22 mouse cellular contexts compared by ENCODE assay signal in genomic region chr15:51469895-51470294, GRCm38 (mm10).
DNase-seq lines count a peak whose midpoint lies in the region; ATAC-seq and TF ChIP-seq lines count a peak whose summit lies in the region.
"Had no signal": no experiment of that assay in that cellular context is flagged by ENCODE, and none has a peak within 500 bp of the region (broad histone marks: within the 10 kb centered on the region; RNA-seq: fewer than 3 reads in every experiment).

No protein-coding gene starts in this region.

- 81% methylated on average over 3 of the region's 3 CpGs for WGBS in intestine, embryonic 15.5 days
- 67% methylated on average over 3 of the region's 3 CpGs for WGBS in stomach, postnatal 0 days

- in situ Hi-C loops in ES-E14 (cut with MboI; ENCODE audit: low sequenced_read_pairs in 2 of 2, unreplicated experiment in 2 of 2) = no loop called here

- no peak for ATAC-seq in intestine, embryonic 15.5 days
- ATAC-seq in stomach, postnatal 0 days (ENCODE audit: low FRiP score, low TSS enrichment) = no peak
- ATAC-seq: forebrain, embryonic 13.5 days; forebrain, embryonic 15.5 days; forebrain, postnatal 0 days had no signal

- DNase-seq in ES-E14 (ENCODE audit: low read depth, low spot score) (no peak), NIH3T3 (ENCODE audit: low read depth) (peak; percentile 14)
- DNase-seq in cerebellum, postnatal 10 days = no peak
- no peak for DNase-seq in stomach, postnatal 0 days (ENCODE audit: low spot score)
- DNase-seq: adrenal gland, adult 2 months; adrenal gland, postnatal 10 days; adrenal gland, postnatal 25 days; B cell, adult 2 months; cerebellum, adult 11 months; cerebellum, adult 18-20 months; cerebellum, adult 9-10 months; cerebellum, postnatal 14 days; forebrain, postnatal 0 days had no signal

- no peaks in the 10 kb centered on the region for H3K4me1 ChIP-seq in ES-E14 (ENCODE audit: control insufficient read depth in 2 of 2, insufficient read depth in 2 of 2, low read length in 2 of 2, poor library complexity in 1 of 2)
- no peaks in the 10 kb centered on the region for H3K4me1 ChIP-seq in intestine, embryonic 15.5 days (replicated peaks)
- no peaks in the 10 kb centered on the region for H3K4me1 ChIP-seq in stomach, postnatal 0 days (replicated peaks; ENCODE audit: control insufficient read depth, insufficient read depth)
- H3K4me1 ChIP-seq: embryonic facial prominence, embryonic 12.5 days; forebrain, embryonic 10.5 days; forebrain, embryonic 13.5 days; forebrain, embryonic 15.5 days had no signal

- H3ac ChIP-seq in C2C12 (ENCODE audit: control insufficient read depth, insufficient read length, low read depth) (no peak overlapping the region), myocyte (ENCODE audit: control insufficient read depth, insufficient read length) (no peak overlapping the region)

- H3K36me3 ChIP-seq in C2C12 (ENCODE audit: control insufficient read depth, insufficient read depth) = no peaks in the 10 kb centered on the region
- no peaks in the 10 kb centered on the region for H3K36me3 ChIP-seq in ES-E14 (ENCODE audit: control insufficient read depth, insufficient read depth, low read length, poor library complexity, severe bottlenecking)
- H3K36me3 ChIP-seq in myocyte (ENCODE audit: control insufficient read depth, insufficient read depth) = no peaks in the 10 kb centered on the region
- H3K36me3 ChIP-seq in intestine, embryonic 15.5 days = no peaks in the 10 kb centered on the region
- H3K36me3 ChIP-seq in stomach, postnatal 0 days (ENCODE audit: control insufficient read depth, insufficient read depth, low read length) = no peaks in the 10 kb centered on the region
- H3K36me3 ChIP-seq: embryonic facial prominence, embryonic 10.5 days; embryonic facial prominence, embryonic 12.5 days; forebrain, embryonic 10.5 days; forebrain, embryonic 15.5 days had no signal

- TF ChIP-seq EP300 in stomach, postnatal 0 days (optimal IDR thresholded peaks at IDR 0.05) = no peak

- no peaks in the 10 kb centered on the region for H3K27me3 ChIP-seq in C2C12 (ENCODE audit: control insufficient read depth, insufficient read depth, insufficient read length)
- no peaks in the 10 kb centered on the region for H3K27me3 ChIP-seq in myocyte (ENCODE audit: control insufficient read depth, insufficient read depth, insufficient read length)
- no peaks in the 10 kb centered on the region for H3K27me3 ChIP-seq in intestine, embryonic 15.5 days (replicated peaks)
- H3K27me3 ChIP-seq in stomach, postnatal 0 days (ENCODE audit: control insufficient read depth, insufficient read depth, low read length) = no peaks in the 10 kb centered on the region
- H3K27me3 ChIP-seq: embryonic facial prominence, embryonic 12.5 days; forebrain, embryonic 13.5 days; forebrain, embryonic 15.5 days had no signal

- no peaks in the 10 kb centered on the region for H3K79me2 ChIP-seq in C2C12 (ENCODE audit: control insufficient read depth, insufficient read depth)
- no peaks in the 10 kb centered on the region for H3K79me2 ChIP-seq in myocyte (ENCODE audit: control insufficient read depth, insufficient read depth)

- no peak for TF ChIP-seq POLR2A in myocyte (IDR thresholded peaks at IDR 0.05; ENCODE audit: insufficient read length, low read depth)

- TF ChIP-seq CTCF in C2C12 (IDR thresholded peaks at IDR 0.05; ENCODE audit: control insufficient read depth, insufficient read depth, insufficient read length) = no peak
- no peak for TF ChIP-seq CTCF in stomach, postnatal 0 days (IDR thresholded peaks at IDR 0.05; ENCODE audit: low read depth)

- H3K9ac ChIP-seq in ES-E14 (ENCODE audit: insufficient read depth, low read depth, low read length, poor library complexity, severe bottlenecking) = no peak overlapping the region
- H3K9ac ChIP-seq in intestine, embryonic 15.5 days = no peak overlapping the region
- H3K9ac ChIP-seq in stomach, postnatal 0 days (ENCODE audit: low read length) = no peak overlapping the region
- H3K9ac ChIP-seq: embryonic facial prominence, embryonic 12.5 days; forebrain, embryonic 13.5 days; forebrain, embryonic 15.5 days; forebrain, postnatal 0 days had no signal

- no peaks in the 10 kb centered on the region for H3K79me3 ChIP-seq in C2C12 (ENCODE audit: low read depth)

- no peak overlapping the region for H3K4me2 ChIP-seq in myocyte (ENCODE audit: low read depth)
- no peak overlapping the region for H3K4me2 ChIP-seq in intestine, embryonic 15.5 days (replicated peaks)
- H3K4me2 ChIP-seq in stomach, postnatal 0 days (replicated peaks; ENCODE audit: low read depth) = no peak overlapping the region
- H3K4me2 ChIP-seq: embryonic facial prominence, embryonic 12.5 days; forebrain, embryonic 13.5 days; forebrain, embryonic 15.5 days had no signal

- no peak overlapping the region for H3K27ac ChIP-seq in ES-E14 (ENCODE audit: insufficient read depth, low read depth, low read length, poor library complexity, severe bottlenecking)
- no peak overlapping the region for H3K27ac ChIP-seq in intestine, embryonic 15.5 days
- H3K27ac ChIP-seq in stomach, postnatal 0 days (replicated peaks) = no peak overlapping the region
- H3K27ac ChIP-seq: embryonic facial prominence, embryonic 10.5 days; embryonic facial prominence, embryonic 12.5 days; forebrain, embryonic 10.5 days; forebrain, embryonic 13.5 days; forebrain, embryonic 15.5 days had no signal

- H3K9me3 ChIP-seq in ES-E14 (ENCODE audit: control insufficient read depth, insufficient read depth, low read depth, low read length) = no peaks in the 10 kb centered on the region
- H3K9me3 ChIP-seq in intestine, embryonic 15.5 days = no peaks in the 10 kb centered on the region
- no peaks in the 10 kb centered on the region for H3K9me3 ChIP-seq in stomach, postnatal 0 days (ENCODE audit: control insufficient read depth, low read length)
- H3K9me3 ChIP-seq: embryonic facial prominence, embryonic 10.5 days; embryonic facial prominence, embryonic 12.5 days; forebrain, embryonic 10.5 days; forebrain, embryonic 13.5 days; forebrain, embryonic 15.5 days had no signal

- H3K4me3 ChIP-seq in C2C12 (ENCODE audit: insufficient read depth, poor library complexity, severe bottlenecking) (no peak overlapping the region), ES-E14 (ENCODE audit: insufficient read depth in 1 of 2, low read depth in 1 of 2, low read length in 2 of 2, poor library complexity in 1 of 2, severe bottlenecking in 1 of 2) (no peak overlapping the region), myocyte (no peak overlapping the region)
- H3K4me3 ChIP-seq in intestine, embryonic 15.5 days (replicated peaks) = no peak overlapping the region
- no peak overlapping the region for H3K4me3 ChIP-seq in stomach, postnatal 0 days (ENCODE audit: low read depth, low read length)
- H3K4me3 ChIP-seq: embryonic facial prominence, embryonic 10.5 days; embryonic facial prominence, embryonic 12.5 days; erythroblast, embryonic 14.5 days; forebrain, embryonic 10.5 days; forebrain, embryonic 13.5 days; forebrain, embryonic 15.5 days had no signal

TF ChIP-seq in C2C12, 6 proteins besides CTCF, POLR2A, EP300 and RAD21:
- TF ChIP-seq MAX (IDR thresholded peaks at IDR 0.05) (no peak), USF1 (IDR thresholded peaks at IDR 0.05; ENCODE audit: low read depth) (peak; percentile 67), MYOG (IDR thresholded peaks at IDR 0.05; ENCODE audit: control insufficient read depth, extremely low read depth, insufficient read length) (no peak), CEBPB (IDR thresholded peaks at IDR 0.05; ENCODE audit: low read depth) (no peak), FOSL1 (IDR thresholded peaks at IDR 0.05; ENCODE audit: insufficient read depth, low read length, poor library complexity, severe bottlenecking) (no peak), MYOD1 (IDR thresholded peaks at IDR 0.05; ENCODE audit: control insufficient read depth, insufficient read length, low read depth) (peak; percentile 90)
TF ChIP-seq in C2C12: peak in this region for 2.

TF ChIP-seq in ES-E14, 5 proteins besides CTCF, POLR2A, EP300 and RAD21:
- TF ChIP-seq ZC3H11A (IDR thresholded peaks at IDR 0.05; ENCODE audit: borderline replicate concordance, low read depth, low read length) (no peak), MAFK (IDR thresholded peaks at IDR 0.05; ENCODE audit: insufficient read depth, low read depth, low read length) (peak; percentile 56; the same call in 1 of the 2 replicates)

TF ChIP-seq in myocyte, 11 proteins besides CTCF, POLR2A, EP300 and RAD21:
- TF ChIP-seq E2F4 (IDR thresholded peaks at IDR 0.05; ENCODE audit: insufficient read depth) = no peak
- peak; percentile 24 for TF ChIP-seq TCF12 (IDR thresholded peaks at IDR 0.05; ENCODE audit: insufficient read depth, poor library complexity, severe bottlenecking)
- 0 out of 2 replicates have a peak, but pooled peaks have one; percentile 35 for TF ChIP-seq CEBPB (IDR thresholded peaks at IDR 0.05; ENCODE audit: insufficient read depth, poor library complexity, severe bottlenecking)
- no peak for TF ChIP-seq POLR2AphosphoS2 (IDR thresholded peaks at IDR 0.05; ENCODE audit: insufficient read length, low read depth)
- TF ChIP-seq TCF3 (IDR thresholded peaks at IDR 0.05; ENCODE audit: insufficient read length, low read depth) = no peak
- TF ChIP-seq MYOD1 (IDR thresholded peaks at IDR 0.05; ENCODE audit: control insufficient read depth in 1 of 3, insufficient read length in 2 of 3, low read depth in 2 of 3) = peak; percentile 76 to 91 (median 87)
- peak in 1 of 3 experiments; percentile 39 for TF ChIP-seq MYOG (IDR thresholded peaks at IDR 0.05; ENCODE audit: control insufficient read depth in 1 of 3, insufficient read depth in 1 of 3, insufficient read length in 2 of 3, low read depth in 2 of 3)
- peak; percentile 74 for TF ChIP-seq USF1 (IDR thresholded peaks at IDR 0.05; ENCODE audit: low read depth)
